Mouse (Mus musculus) heart, embryonic 16.5 days (tissue): ENCODE measurements around the gene Muc13. TPM values are rescaled to one million over a fixed set of nuclear protein-coding genes. Genes with fewer than 3 reads are reported as not detected.

Source experiments
- ATAC-seq: fragments of 200-750 bp; cut with Nextera tagmentation; replicated peaks from 2 replicates; pipeline ENCODE4 v1.8.0; 2017; ENCODE audit warnings: moderate number of reproducible peaks; ENCODE audit not compliant: insufficient read depth, low FRiP score; ENCODE audit errors: extremely low read depth
- H3K27ac ChIP-seq: fragments of 300-500 bp; sonication (generic); 2 replicates; pipeline ENCODE4 v1.5.1; 2014; ENCODE audit warnings: mild to moderate bottlenecking, low read length, control low read depth, moderate library complexity
- H3K27me3 ChIP-seq: fragments of 300-500 bp; sonication (generic); 2 replicates; pipeline ENCODE4 v1.6.1; 2014; ENCODE audit warnings: low read length, mixed read lengths; ENCODE audit not compliant: control insufficient read depth, insufficient read depth
- H3K36me3 ChIP-seq: fragments of 300-500 bp; sonication (generic); 2 replicates; pipeline ENCODE4 v1.6.1; 2014; ENCODE audit not compliant: control insufficient read depth, insufficient read depth
- H3K4me1 ChIP-seq: fragments of 300-500 bp; sonication (generic); 2 replicates; pipeline ENCODE4 v1.6.1; 2014; ENCODE audit warnings: low read length, mixed read lengths; ENCODE audit not compliant: control insufficient read depth, insufficient read depth
- H3K4me2 ChIP-seq: fragments of 300-500 bp; sonication (generic); 2 replicates; pipeline ENCODE4 v1.6.1; 2014; ENCODE audit warnings: low read depth, mild to moderate bottlenecking, control low read depth, low read length
- H3K4me3 ChIP-seq: fragments of 300-500 bp; sonication (generic); 2 replicates; pipeline ENCODE4 v1.5.1; 2014; ENCODE audit warnings: mild to moderate bottlenecking, control low read depth, low read length
- H3K9ac ChIP-seq: fragments of 300-500 bp; sonication (generic); 2 replicates; pipeline ENCODE4 v1.6.1; 2014; ENCODE audit warnings: low read length, control low read depth
- H3K9me3 ChIP-seq: fragments of 300-500 bp; sonication (generic); replicated peaks from 2 replicates; pipeline ENCODE4 v1.6.1; 2016; ENCODE audit warnings: low read length; ENCODE audit not compliant: control insufficient read depth
- WGBS: fragments of 180-500 bp; shearing (Covaris S2); extraction: QIAGEN DNeasy Blood & Tissue Kit; methylation state at CpG from one replicate; pipeline ENCODE4 v1.1.7; 2014; 5-methylcytosine and 5-hydroxymethylcytosine counted together
- polyA plus RNA-seq: library from polyadenylated mRNA; unstranded; fragments of >200 nt; fragmentation: Nextera tagmentation; extraction: Ambion mirVana; gene quantifications from 2 replicates; pipeline ENCODE4 v1.2.1, GENCODE M21; 2015

Gene Muc13
- 0.16 and 1.5 TPM in 2 replicates for polyA plus RNA-seq

DNA sequence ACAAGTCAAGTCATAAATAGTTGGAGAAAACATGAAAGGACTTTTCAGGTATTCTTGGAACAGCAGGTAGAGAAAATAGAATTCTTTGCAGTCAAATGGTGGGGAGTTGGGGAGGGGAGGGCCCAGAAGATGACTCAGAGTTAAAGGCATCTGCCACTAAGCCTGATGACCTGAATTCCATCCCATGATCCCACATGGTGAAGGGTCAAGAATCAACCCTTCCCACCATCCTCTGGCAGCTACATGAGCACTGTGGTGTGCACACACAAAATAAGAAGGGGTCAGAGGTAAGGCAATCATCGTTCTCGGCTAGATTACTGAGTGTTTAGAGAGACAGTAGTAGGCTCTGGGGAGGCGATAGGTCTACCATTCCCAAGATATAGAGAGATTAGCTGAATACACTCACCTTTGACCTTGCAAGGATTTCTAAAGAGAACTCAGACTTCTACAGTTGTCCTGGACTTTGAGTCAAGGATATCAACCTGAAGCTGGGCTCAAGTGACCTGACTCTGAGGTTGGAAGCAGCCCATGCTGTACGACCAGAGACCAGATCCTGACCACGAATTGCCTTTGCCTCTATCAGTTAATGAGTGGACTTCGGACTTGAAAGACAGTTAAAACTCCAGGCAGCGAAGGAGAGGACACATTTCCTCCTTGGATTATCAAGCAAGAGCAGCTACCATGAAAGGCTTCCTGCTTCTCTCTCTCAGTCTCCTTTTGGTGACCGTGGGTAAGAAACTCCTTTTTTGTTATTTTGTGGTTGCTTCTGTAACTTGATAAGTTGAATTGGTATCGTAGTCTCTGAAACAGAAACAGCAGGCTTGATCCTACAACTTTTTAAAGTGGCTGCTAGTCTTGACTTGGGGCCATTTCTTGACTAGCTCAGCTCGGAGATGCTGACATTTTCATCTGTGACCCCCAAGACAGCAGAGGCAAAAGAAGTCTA is at the start of gene Muc13:
Gene Muc13 (plus strand): TSS at position 192 of the 946 bp plus-strand sequence.
- no peak for ATAC-seq
- WGBS, result 76% methylated on average over 10 of the region's 10 CpGs
- Histone ChIP-seq H3K27me3 (no peaks in the 10 kb centered on the region), H3K9me3 (no peaks in the 10 kb centered on the region), H3K9ac (no peak within 1 kb of the TSS), H3K27ac (no peak within 1 kb of the TSS), H3K4me1 (no peaks in the 10 kb centered on the region), H3K4me3 (no peak within 1 kb of the TSS), H3K36me3 (no peaks in the 10 kb centered on the region), H3K4me2 (no peak within 1 kb of the TSS)

DNA sequence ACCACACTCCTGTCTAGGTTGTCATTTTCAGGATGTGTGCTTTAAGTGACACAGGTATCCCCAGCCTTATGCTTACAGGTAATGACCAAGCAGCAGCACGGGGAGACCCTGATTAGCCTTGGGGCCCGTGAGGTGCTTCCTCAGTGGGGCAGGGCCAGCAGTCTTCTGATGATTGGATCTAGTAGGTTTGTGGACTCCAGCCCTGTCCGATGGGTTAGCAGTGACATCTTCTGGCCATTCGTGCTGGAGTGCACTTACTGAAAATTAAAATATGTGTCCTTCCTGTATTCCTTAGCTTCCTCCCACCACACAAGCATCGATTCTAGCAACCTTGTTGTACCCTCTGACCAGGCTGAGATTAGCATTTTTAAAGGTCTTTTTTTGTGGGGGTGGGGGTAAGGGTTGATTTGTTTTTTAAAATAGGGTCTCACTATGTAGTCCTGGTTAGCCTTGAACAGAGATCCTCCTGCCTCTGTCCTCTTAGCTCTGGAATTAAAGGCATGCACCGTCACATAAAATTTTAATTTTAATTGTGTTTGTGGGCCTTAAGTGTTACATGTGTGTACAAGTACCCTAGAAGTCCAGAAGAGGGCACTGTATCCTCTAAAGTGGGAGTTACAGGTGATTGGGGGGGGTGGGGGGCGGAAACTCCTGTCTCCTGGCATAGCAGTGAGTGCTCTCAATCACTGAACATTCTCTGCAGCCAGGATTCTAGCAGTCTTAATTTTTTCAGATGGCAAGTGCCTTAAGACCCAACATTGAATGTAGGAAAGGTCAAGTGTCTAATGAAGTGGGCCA is 49.0 kb upstream of the Muc13 start:
- H3K27me3 ChIP-seq, result no peaks in the 10 kb centered on the region
- WGBS, result 62% methylated on average over 7 of the region's 7 CpGs
- no peaks in the 10 kb centered on the region for H3K9me3 ChIP-seq
- no peak overlapping the region for H3K4me2 ChIP-seq
- no peak overlapping the region for H3K9ac ChIP-seq
- H3K27ac ChIP-seq, result no peak overlapping the region
- peaks cover 19% of the 10 kb centered on the region for H3K4me1 ChIP-seq
- H3K36me3 ChIP-seq, result peaks cover 26% of the 10 kb centered on the region
- no peak overlapping the region for H3K4me3 ChIP-seq
- ATAC-seq, result 0 out of 2 replicates have a peak, but pooled peaks have one; percentile 15

DNA sequence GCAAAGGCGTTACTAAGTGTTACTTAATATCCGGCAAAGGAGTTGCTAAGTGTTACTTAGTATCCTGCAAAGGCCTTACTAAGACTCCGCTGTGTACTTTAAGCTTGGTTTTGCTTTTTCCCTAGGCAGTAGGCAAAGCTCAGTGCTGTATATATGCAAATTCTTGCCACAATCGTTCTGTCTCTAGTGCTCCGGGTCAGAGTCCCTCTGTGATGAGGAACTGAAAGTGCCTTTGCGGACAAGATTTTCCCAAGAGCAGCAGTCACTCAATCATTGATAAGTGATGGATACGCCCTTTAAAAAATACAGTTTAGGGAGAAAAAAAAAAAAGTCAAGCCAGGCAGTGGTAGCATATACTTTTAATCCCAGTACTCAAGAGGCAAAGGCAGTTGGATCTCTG is 48.4 kb upstream of the Muc13 start:
- Histone ChIP-seq H3K27me3 (no peaks in the 10 kb centered on the region), H3K9me3 (no peaks in the 10 kb centered on the region), H3K36me3 (peaks cover 27% of the 10 kb centered on the region), H3K4me3 (no peak overlapping the region), H3K9ac (no peak overlapping the region), H3K4me2 (no peak overlapping the region), H3K27ac (no peak overlapping the region), H3K4me1 (peaks cover 15% of the 10 kb centered on the region)
- ATAC-seq, result no peak
- 82% methylated on average over 7 of the region's 7 CpGs for WGBS

DNA sequence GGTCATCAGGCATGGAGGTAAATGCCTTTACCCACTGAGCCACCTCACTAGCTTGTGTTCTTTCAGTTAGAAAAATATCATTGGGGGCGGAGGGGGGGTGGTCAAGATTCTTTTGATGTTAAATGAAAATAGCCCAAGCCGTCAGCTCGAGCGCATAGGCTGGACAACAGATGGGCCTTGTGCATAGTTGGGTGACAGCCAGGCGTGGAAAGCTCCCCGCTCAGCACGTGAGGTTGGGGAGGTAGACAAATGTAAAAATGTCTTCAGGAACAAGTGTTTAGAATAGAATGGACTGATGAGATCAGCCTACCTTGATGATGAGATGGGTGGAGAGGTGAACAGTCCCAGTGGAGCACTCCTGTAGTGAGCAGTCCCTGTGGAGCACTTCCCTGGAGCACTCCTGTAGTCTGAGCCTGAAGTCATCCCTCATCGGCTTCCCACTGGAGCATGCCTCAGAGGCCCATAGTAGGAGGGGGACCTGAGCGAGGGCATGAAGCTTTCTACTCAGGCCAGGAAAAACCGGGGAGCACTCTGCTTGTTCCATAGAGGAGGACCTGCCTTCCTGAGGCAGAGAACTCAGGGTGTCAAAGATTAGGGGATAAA is 47.7 kb upstream of the Muc13 start:
- no peak for ATAC-seq
- Histone ChIP-seq H3K36me3 (peaks cover 34% of the 10 kb centered on the region), H3K9me3 (no peaks in the 10 kb centered on the region), H3K4me3 (no peak overlapping the region), H3K4me1 (peaks cover 11% of the 10 kb centered on the region), H3K9ac (no peak overlapping the region), H3K4me2 (no peak overlapping the region), H3K27me3 (no peaks in the 10 kb centered on the region), H3K27ac (no peak overlapping the region)
- WGBS, result 66% methylated on average over 10 of the region's 10 CpGs

DNA sequence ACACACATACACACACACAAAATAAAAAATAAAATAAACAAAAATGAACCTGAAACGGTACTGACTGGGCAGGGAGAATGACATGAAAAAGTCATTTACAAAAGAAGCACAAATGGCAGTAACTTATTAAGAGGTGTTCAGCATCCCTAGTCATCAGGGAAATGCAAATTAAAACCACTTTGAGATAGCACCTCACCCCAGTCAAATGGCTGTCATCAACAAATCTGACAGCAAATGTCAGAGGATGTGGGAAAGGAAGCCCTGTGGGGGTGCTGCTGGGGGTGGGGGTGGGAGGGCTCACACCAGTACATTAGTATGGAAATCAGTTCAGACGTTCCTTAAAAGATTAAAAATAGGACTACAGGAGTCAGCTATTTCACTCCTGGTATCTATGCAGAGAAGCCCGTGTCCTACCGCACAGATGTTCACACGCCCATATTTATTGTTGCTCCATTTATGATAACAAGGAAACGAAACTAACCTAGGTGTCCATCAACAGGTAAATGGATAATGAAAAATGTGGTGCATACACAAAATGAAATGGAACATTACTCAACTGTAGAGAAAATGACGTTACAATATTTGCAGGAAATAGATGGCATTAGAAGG is 46.4 kb upstream of the Muc13 start:
- no peak overlapping the region for H3K9ac ChIP-seq
- H3K36me3 ChIP-seq, result peaks cover 35% of the 10 kb centered on the region
- no peak overlapping the region for H3K4me2 ChIP-seq
- no peaks in the 10 kb centered on the region for H3K9me3 ChIP-seq
- 0 out of 2 replicates have a peak, but pooled peaks cover 3% of the 10 kb centered on the region for H3K4me1 ChIP-seq
- no peak overlapping the region for H3K4me3 ChIP-seq
- WGBS, result 67% methylated on average over 7 of the region's 7 CpGs
- no peak for ATAC-seq
- H3K27ac ChIP-seq, result no peak overlapping the region
- H3K27me3 ChIP-seq, result no peaks in the 10 kb centered on the region

DNA sequence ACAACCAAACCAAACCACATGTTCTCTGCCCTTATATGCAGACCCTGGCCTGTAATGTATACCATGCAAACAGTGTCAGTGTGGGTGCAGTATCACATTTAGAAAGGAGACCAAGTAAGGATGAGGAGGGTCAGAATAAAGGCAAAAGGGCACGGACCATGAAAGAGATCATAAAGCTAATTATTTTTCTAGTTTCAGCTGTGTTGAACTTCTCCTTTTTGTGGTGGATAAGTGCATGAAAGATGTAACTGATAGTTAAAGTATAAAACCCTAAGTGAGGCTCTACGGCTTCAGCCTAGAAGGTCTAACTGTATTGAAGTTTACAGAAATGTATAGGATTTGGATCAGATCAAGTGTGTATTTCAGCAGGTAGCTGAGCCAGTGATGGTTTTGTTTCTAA is 45.8 kb upstream of the Muc13 start:
- peaks cover 34% of the 10 kb centered on the region for H3K36me3 ChIP-seq

DNA sequence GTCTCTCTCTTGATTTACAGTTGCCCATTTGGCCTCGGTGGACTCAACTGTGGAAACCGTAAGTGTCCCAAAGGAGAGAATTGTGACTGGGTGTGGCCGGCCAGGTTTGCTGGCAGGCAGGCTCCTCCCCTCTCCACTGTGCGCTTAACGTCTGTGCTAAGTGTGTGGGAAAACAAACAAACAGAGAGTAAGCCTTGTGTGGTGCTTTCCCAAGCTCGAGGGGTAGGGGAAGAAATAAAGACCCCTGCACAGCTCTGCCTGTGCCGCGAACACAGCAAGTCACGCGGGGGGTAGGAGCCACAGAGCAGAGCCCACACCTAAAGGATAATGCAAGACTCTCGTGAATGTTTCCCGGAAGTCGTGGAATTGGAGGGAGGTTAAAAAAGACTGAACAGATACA is 42.7 kb upstream of the Muc13 start:
- Histone ChIP-seq H3K36me3 (peaks cover 35% of the 10 kb centered on the region), H3K27ac (peak overlapping the region; percentile 27), H3K4me1 (peaks cover 10% of the 10 kb centered on the region), H3K4me3 (no peak overlapping the region), H3K9me3 (no peaks in the 10 kb centered on the region), H3K27me3 (no peaks in the 10 kb centered on the region), H3K9ac (no peak overlapping the region), H3K4me2 (peak overlapping the region; percentile 26; the same call in 1 of the 2 replicates)
- WGBS, result 46% methylated on average over 13 of the region's 13 CpGs
- 0 out of 2 replicates have a peak, but pooled peaks have one; percentile 12 for ATAC-seq

More for the DNA sequence above, 45.8 kb upstream of the Muc13 start:
- Histone ChIP-seq H3K27me3 (no peaks in the 10 kb centered on the region), H3K4me3 (no peak overlapping the region), H3K9ac (no peak overlapping the region), H3K27ac (no peak overlapping the region), H3K9me3 (no peaks in the 10 kb centered on the region), H3K4me2 (no peak overlapping the region), H3K4me1 (peaks cover 6% of the 10 kb centered on the region)
- no peak for ATAC-seq
- WGBS, result 93% methylated on average over 2 of the region's 2 CpGs

DNA sequence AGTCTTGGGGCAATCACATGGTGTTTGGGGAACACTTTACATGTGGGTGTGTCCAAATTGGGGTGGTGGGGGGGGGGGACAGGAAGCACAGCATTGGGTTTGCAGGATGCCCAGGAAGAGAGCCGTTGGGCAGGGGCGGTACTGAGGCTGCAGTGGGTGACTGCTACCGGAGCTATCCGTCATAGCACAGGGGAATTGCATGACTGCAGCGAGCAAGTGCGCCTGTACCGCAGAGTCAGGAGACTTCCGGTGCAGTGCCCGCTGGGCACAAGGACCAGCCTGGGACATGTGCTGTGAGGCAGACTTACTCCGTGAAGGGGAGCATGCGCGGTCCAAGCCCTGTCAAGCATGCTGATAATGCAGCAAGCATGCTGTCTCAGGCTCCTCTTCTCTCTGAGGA is 42.2 kb upstream of the Muc13 start:
- Histone ChIP-seq H3K27me3 (no peaks in the 10 kb centered on the region), H3K36me3 (peaks cover 39% of the 10 kb centered on the region), H3K9me3 (no peaks in the 10 kb centered on the region), H3K27ac (peak overlapping the region; percentile 27; the same call in 1 of the 2 replicates), H3K4me2 (peak overlapping the region; percentile 26; the same call in 1 of the 2 replicates), H3K4me3 (no peak overlapping the region), H3K4me1 (peaks cover 10% of the 10 kb centered on the region), H3K9ac (no peak overlapping the region)
- peak; percentile 19; the same call in 1 of the 2 replicates for ATAC-seq
- WGBS, result 62% methylated on average over 12 of the region's 12 CpGs
